Mouse (Mus musculus): ENCODE results near the gene Nlgn1. TPM values are rescaled to one million over a fixed set of nuclear protein-coding genes. Genes with fewer than 3 reads are reported as not detected.
A peak's percentile ranks its signal among the peaks of the same experiment; 100 is the strongest.

Nlgn1 gene
- polyA plus RNA-seq, 1 experiment from 2014 or later, result 27.5 TPM

- DNase-seq (ENCODE audit: low spot score) (no peak), ATAC-seq (ENCODE audit: low FRiP score) (no peak)
- H3K4me1 ChIP-seq (replicated peaks; ENCODE audit: control insufficient read depth, insufficient read depth, low read length), result no peaks in the 10 kb centered on the region
- H3K4me3 ChIP-seq (replicated peaks; ENCODE audit: low read length), result no peak overlapping the region
- no peak overlapping the region for H3K9ac ChIP-seq
- no peaks in the 10 kb centered on the region for H3K27me3 ChIP-seq (ENCODE audit: control insufficient read depth, insufficient read depth, low read length)
- no peaks in the 10 kb centered on the region for H3K9me3 ChIP-seq (ENCODE audit: control insufficient read depth, low read length)
- H3K36me3 ChIP-seq (replicated peaks; ENCODE audit: control insufficient read depth, insufficient read depth), result no peaks in the 10 kb centered on the region
- 82% methylated on average over 4 of the region's 4 CpGs for WGBS
- H3K4me2 ChIP-seq (replicated peaks), result no peak overlapping the region
- H3K27ac ChIP-seq, result no peak overlapping the region
Observed at GRCm38 (mm10) chr3:25763689-25764088, 568.6 kb downstream of the Nlgn1 start.

GRCm38 (mm10) chr3:25757813-25758212, 574.4 kb downstream of the Nlgn1 start:
- no peaks in the 10 kb centered on the region for H3K27me3 ChIP-seq (ENCODE audit: control insufficient read depth, insufficient read depth, low read length)
- ATAC-seq (ENCODE audit: low FRiP score) (no peak), DNase-seq (ENCODE audit: low spot score) (no peak)
- 95% methylated on average over 2 of the region's 2 CpGs for WGBS
- H3K4me3 ChIP-seq (replicated peaks; ENCODE audit: low read length), result no peak overlapping the region
- no peak overlapping the region for H3K27ac ChIP-seq
- no peaks in the 10 kb centered on the region for H3K36me3 ChIP-seq (replicated peaks; ENCODE audit: control insufficient read depth, insufficient read depth)
- no peak overlapping the region for H3K4me2 ChIP-seq (replicated peaks)
- H3K4me1 ChIP-seq (replicated peaks; ENCODE audit: control insufficient read depth, insufficient read depth, low read length), result no peaks in the 10 kb centered on the region
- no peak overlapping the region for H3K9ac ChIP-seq
- no peaks in the 10 kb centered on the region for H3K9me3 ChIP-seq (ENCODE audit: control insufficient read depth, low read length)

- H3K9me3 ChIP-seq (ENCODE audit: control insufficient read depth, low read length), result no peaks in the 10 kb centered on the region
- 88% methylated on average over 1 of the region's 1 CpGs for WGBS
- H3K4me3 ChIP-seq (replicated peaks; ENCODE audit: low read length), result no peak overlapping the region
- DNase-seq (ENCODE audit: low spot score), result no peak
- no peak overlapping the region for H3K27ac ChIP-seq
- H3K36me3 ChIP-seq (replicated peaks; ENCODE audit: control insufficient read depth, insufficient read depth), result no peaks in the 10 kb centered on the region
- no peak overlapping the region for H3K4me2 ChIP-seq (replicated peaks)
- no peaks in the 10 kb centered on the region for H3K27me3 ChIP-seq (ENCODE audit: control insufficient read depth, insufficient read depth, low read length)
- H3K9ac ChIP-seq, result no peak overlapping the region
- no peaks in the 10 kb centered on the region for H3K4me1 ChIP-seq (replicated peaks; ENCODE audit: control insufficient read depth, insufficient read depth, low read length)
- ATAC-seq (ENCODE audit: low FRiP score), result no peak
Observed at GRCm38 (mm10) chr3:25724111-25724510, 608.1 kb downstream of the Nlgn1 start.

- WGBS, result 80% methylated on average over 5 of the region's 5 CpGs
- no peak overlapping the region for H3K9ac ChIP-seq
- no peak overlapping the region for H3K4me2 ChIP-seq (replicated peaks)
- ATAC-seq (ENCODE audit: low FRiP score) (no peak), DNase-seq (ENCODE audit: low spot score) (no peak)
- H3K9me3 ChIP-seq (ENCODE audit: control insufficient read depth, low read length), result no peaks in the 10 kb centered on the region
- no peaks in the 10 kb centered on the region for H3K36me3 ChIP-seq (replicated peaks; ENCODE audit: control insufficient read depth, insufficient read depth)
- no peak overlapping the region for H3K27ac ChIP-seq
- H3K4me3 ChIP-seq (replicated peaks; ENCODE audit: low read length), result no peak overlapping the region
- H3K4me1 ChIP-seq (replicated peaks; ENCODE audit: control insufficient read depth, insufficient read depth, low read length), result no peaks in the 10 kb centered on the region
- H3K27me3 ChIP-seq (ENCODE audit: control insufficient read depth, insufficient read depth, low read length), result no peaks in the 10 kb centered on the region
Observed at GRCm38 (mm10) chr3:25721464-25721863, 610.8 kb downstream of the Nlgn1 start.

GRCm38 (mm10) chr3:25707380-25707779, 624.9 kb downstream of the Nlgn1 start:
- DNase-seq (ENCODE audit: low spot score), result no peak
- 81% methylated on average over 2 of the region's 2 CpGs for WGBS
- ATAC-seq (ENCODE audit: low FRiP score), result no peak
- Histone ChIP-seq H3K36me3 (replicated peaks; ENCODE audit: control insufficient read depth, insufficient read depth) (no peaks in the 10 kb centered on the region), H3K4me1 (replicated peaks; ENCODE audit: control insufficient read depth, insufficient read depth, low read length) (no peaks in the 10 kb centered on the region), H3K9me3 (ENCODE audit: control insufficient read depth, low read length) (no peaks in the 10 kb centered on the region), H3K27me3 (ENCODE audit: control insufficient read depth, insufficient read depth, low read length) (no peaks in the 10 kb centered on the region), H3K4me2 (replicated peaks) (no peak overlapping the region), H3K4me3 (replicated peaks; ENCODE audit: low read length) (no peak overlapping the region), H3K9ac (no peak overlapping the region), H3K27ac (no peak overlapping the region)

DNA sequence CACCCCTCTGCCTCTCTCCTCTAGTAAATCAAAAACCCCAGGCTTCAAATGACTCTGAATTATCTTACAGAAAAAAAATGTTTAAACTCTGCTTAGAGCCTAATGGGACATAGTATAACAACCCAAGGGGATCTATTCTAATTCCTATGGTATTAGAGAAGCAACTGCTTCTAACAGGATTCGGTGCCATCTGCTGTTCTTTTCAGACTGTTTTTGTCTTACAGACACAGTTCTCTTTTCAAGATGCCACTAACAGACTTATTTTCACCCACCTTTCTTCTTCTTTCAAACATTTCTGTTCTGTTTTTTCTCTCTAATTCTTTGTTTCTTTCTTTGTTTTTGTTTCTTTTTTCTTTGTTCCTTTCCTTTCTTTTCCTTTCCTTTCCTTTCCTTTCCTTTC, 635.0 kb downstream of the Nlgn1 start:
- no peak overlapping the region for H3K27ac ChIP-seq
- no peak overlapping the region for H3K4me3 ChIP-seq (replicated peaks; ENCODE audit: low read length)
- H3K4me1 ChIP-seq (replicated peaks; ENCODE audit: control insufficient read depth, insufficient read depth, low read length), result 0 out of 2 replicates have a peak, but pooled peaks cover 3% of the 10 kb centered on the region
- ATAC-seq (ENCODE audit: low FRiP score) (no peak), DNase-seq (ENCODE audit: low spot score) (no peak)
- H3K27me3 ChIP-seq (ENCODE audit: control insufficient read depth, insufficient read depth, low read length), result no peaks in the 10 kb centered on the region
- H3K9me3 ChIP-seq (ENCODE audit: control insufficient read depth, low read length), result no peaks in the 10 kb centered on the region
- H3K36me3 ChIP-seq (replicated peaks; ENCODE audit: control insufficient read depth, insufficient read depth), result no peaks in the 10 kb centered on the region
- WGBS, result 80% methylated on average over 1 of the region's 1 CpGs
- no peak overlapping the region for H3K4me2 ChIP-seq (replicated peaks)
- H3K9ac ChIP-seq, result no peak overlapping the region

- Histone ChIP-seq H3K4me2 (replicated peaks) (no peak overlapping the region), H3K36me3 (replicated peaks; ENCODE audit: control insufficient read depth, insufficient read depth) (no peaks in the 10 kb centered on the region), H3K9ac (no peak overlapping the region), H3K9me3 (ENCODE audit: control insufficient read depth, low read length) (no peaks in the 10 kb centered on the region), H3K27ac (no peak overlapping the region), H3K4me3 (replicated peaks; ENCODE audit: low read length) (no peak overlapping the region), H3K4me1 (replicated peaks; ENCODE audit: control insufficient read depth, insufficient read depth, low read length) (no peaks in the 10 kb centered on the region), H3K27me3 (ENCODE audit: control insufficient read depth, insufficient read depth, low read length) (no peaks in the 10 kb centered on the region)
- ATAC-seq (ENCODE audit: low FRiP score) (peak; percentile 34; the same call in 1 of the 2 replicates), DNase-seq (ENCODE audit: low spot score) (no peak)
- WGBS, result 77% methylated on average over 6 of the region's 6 CpGs
Observed at GRCm38 (mm10) chr3:25688789-25689464, 643.3 kb downstream of the Nlgn1 start.

DNA sequence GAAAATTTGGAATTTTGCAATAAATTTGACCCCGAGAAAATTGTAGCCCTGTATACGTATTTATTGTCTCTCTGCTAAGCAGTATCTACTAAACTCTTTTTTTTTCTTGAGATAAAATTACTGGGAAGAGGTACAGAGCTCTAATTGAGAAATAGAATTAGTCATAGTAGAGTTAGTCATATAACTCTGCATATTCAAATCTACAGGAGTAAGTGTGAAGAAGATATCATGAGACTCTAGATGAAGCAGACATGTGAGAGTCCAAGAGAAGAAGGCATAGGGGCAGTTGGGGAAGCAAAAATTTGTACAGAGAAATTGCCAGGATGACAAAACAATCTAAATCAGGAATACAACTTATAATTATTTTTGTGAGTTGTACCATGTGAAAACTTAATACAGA, 648.6 kb downstream of the Nlgn1 start:
- Histone ChIP-seq H3K4me1 (replicated peaks; ENCODE audit: control insufficient read depth, insufficient read depth, low read length) (no peaks in the 10 kb centered on the region), H3K4me3 (replicated peaks; ENCODE audit: low read length) (no peak overlapping the region), H3K4me2 (replicated peaks) (no peak overlapping the region), H3K9me3 (ENCODE audit: control insufficient read depth, low read length) (no peaks in the 10 kb centered on the region), H3K36me3 (replicated peaks; ENCODE audit: control insufficient read depth, insufficient read depth) (no peaks in the 10 kb centered on the region), H3K27ac (no peak overlapping the region), H3K27me3 (ENCODE audit: control insufficient read depth, insufficient read depth, low read length) (no peaks in the 10 kb centered on the region), H3K9ac (no peak overlapping the region)
- 96% methylated on average over 2 of the region's 2 CpGs for WGBS
- DNase-seq (ENCODE audit: low spot score) (no peak), ATAC-seq (ENCODE audit: low FRiP score) (no peak)

DNA sequence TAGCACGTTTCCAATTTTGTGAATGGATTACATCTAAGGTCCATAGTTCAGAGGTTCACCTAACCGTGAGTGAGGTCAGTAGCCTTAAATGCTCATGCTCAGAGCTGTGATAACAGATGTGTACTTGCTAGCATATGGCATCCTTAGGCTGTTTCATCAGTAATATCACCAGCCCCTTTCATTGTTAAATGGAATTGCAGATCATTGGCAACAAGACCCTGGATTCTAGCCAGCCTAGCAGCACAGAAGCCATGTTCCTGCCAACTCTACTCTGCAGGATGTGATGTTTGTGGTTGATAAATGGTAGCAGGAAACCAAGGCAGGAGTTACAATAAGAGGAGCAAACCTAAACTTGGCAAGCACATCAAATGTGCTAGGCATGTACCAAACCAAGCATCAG, 652.9 kb downstream of the Nlgn1 start:
- ATAC-seq (ENCODE audit: low FRiP score), result peak; percentile 66; the same call in 1 of the 2 replicates

GRCm38 (mm10) chr3:25675888-25676287, 656.4 kb downstream of the Nlgn1 start:
- H3K9ac ChIP-seq, result no peak overlapping the region
- H3K9me3 ChIP-seq (ENCODE audit: control insufficient read depth, low read length), result no peaks in the 10 kb centered on the region
- no peak overlapping the region for H3K27ac ChIP-seq
- no peak overlapping the region for H3K4me3 ChIP-seq (replicated peaks; ENCODE audit: low read length)
- no peaks in the 10 kb centered on the region for H3K36me3 ChIP-seq (replicated peaks; ENCODE audit: control insufficient read depth, insufficient read depth)
- 89% methylated on average over 10 of the region's 10 CpGs for WGBS
- ATAC-seq (ENCODE audit: low FRiP score), result no peak
- no peak for DNase-seq (ENCODE audit: low spot score)
- no peak overlapping the region for H3K4me2 ChIP-seq (replicated peaks)
- 0 out of 2 replicates have a peak, but pooled peaks cover 4% of the 10 kb centered on the region for H3K4me1 ChIP-seq (replicated peaks; ENCODE audit: control insufficient read depth, insufficient read depth, low read length)
- H3K27me3 ChIP-seq (ENCODE audit: control insufficient read depth, insufficient read depth, low read length), result no peaks in the 10 kb centered on the region

More for the DNA sequence above, 652.9 kb downstream of the Nlgn1 start:
- DNase-seq (ENCODE audit: low spot score), result peak; percentile 64
- Histone ChIP-seq H3K4me3 (replicated peaks; ENCODE audit: low read length) (no peak overlapping the region), H3K27me3 (ENCODE audit: control insufficient read depth, insufficient read depth, low read length) (no peaks in the 10 kb centered on the region), H3K9me3 (ENCODE audit: control insufficient read depth, low read length) (no peaks in the 10 kb centered on the region), H3K4me1 (replicated peaks; ENCODE audit: control insufficient read depth, insufficient read depth, low read length) (no peaks in the 10 kb centered on the region), H3K4me2 (replicated peaks) (no peak overlapping the region), H3K27ac (no peak overlapping the region), H3K9ac (no peak overlapping the region), H3K36me3 (replicated peaks; ENCODE audit: control insufficient read depth, insufficient read depth) (no peaks in the 10 kb centered on the region)
- 71% methylated on average over 2 of the region's 2 CpGs for WGBS

Data from hindbrain, embryonic 14.5 days (tissue).